Comparison of ENCODE assay signal across 8 mouse cellular contexts in the genomic region with DNA sequence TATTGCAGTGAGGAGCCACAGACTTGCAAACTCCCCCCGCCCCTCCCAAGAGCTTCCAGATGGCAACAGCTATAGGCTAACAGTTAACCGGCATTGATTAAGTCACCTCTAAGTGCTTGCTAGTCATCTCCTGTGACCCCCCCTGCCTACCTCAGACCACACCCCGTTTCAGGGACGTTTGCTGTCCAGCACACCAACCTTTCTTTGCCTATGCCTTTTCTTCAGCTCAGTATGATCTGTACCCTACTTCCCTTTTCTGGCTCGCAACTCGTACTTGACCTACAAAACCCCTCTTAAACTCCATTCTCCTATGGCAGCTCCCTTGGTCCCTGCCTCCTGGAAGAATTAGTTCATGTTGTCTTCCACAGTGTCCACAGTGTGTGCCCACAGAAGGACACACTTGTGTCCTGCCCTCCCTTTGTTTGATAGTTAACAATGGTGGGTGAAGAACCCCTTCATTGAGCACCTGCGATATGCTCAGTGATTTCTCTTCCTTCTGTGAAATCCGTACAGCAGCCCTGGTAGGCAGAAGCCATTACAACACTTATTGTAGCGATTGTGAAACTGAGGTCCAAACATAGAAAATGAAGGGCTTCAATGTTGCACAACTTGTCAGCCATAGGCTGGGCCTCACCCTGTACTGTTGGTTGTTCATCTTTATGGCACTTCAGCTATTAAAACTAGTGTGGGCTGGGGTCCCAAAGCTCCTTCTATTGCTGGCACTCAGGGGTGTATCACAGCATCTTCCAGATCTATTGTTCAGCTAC. TPM values are rescaled to one million over a fixed set of nuclear protein-coding genes. Genes with fewer than 3 reads are reported as not detected.
DNase-seq lines count a peak whose midpoint lies in the region; ATAC-seq and TF ChIP-seq lines count a peak whose summit lies in the region.

No protein-coding gene starts in this region.

- 58% methylated on average over 9 of the region's 9 CpGs for WGBS in kidney, embryonic 15.5 days
- 58% methylated on average over 9 of the region's 9 CpGs for WGBS in embryonic facial prominence, embryonic 14.5 days
- 44% methylated on average over 9 of the region's 9 CpGs for WGBS in lung, postnatal 0 days

- TF ChIP-seq CTCF in G1E (IDR thresholded peaks at IDR 0.05; ENCODE audit: low read depth, low read length): no peak
- no peak for TF ChIP-seq CTCF in lung, postnatal 0 days (IDR thresholded peaks at IDR 0.05)

- peaks cover 24% of the 10 kb centered on the region; the same call in 1 of the 2 replicates for H3K27me3 ChIP-seq in kidney, embryonic 15.5 days
- peaks cover 20% of the 10 kb centered on the region for H3K27me3 ChIP-seq in G1E (ENCODE audit: insufficient read depth, low read length)
- peaks cover 12% of the 10 kb centered on the region for H3K27me3 ChIP-seq in embryonic facial prominence, embryonic 14.5 days (replicated peaks; ENCODE audit: control insufficient read depth, insufficient read depth, low read length)
- H3K27me3 ChIP-seq in lung, postnatal 0 days (replicated peaks; ENCODE audit: insufficient read depth, low read length): peaks cover 5% of the 10 kb centered on the region; the same call in 1 of the 2 replicates

- H3K4me2 ChIP-seq in kidney, embryonic 15.5 days: peak overlapping the region; percentile 43; the same call in 1 of the 2 replicates
- H3K4me2 ChIP-seq in embryonic facial prominence, embryonic 14.5 days (ENCODE audit: low read depth, low read length): peak overlapping the region; percentile 29; the same call in 1 of the 2 replicates
- H3K4me2 ChIP-seq in lung, postnatal 0 days (replicated peaks; ENCODE audit: low read depth, low read length): peak overlapping the region; percentile 12; the same call in 1 of the 2 replicates

- peak; percentile 73 for TF ChIP-seq EP300 in lung, postnatal 0 days (IDR thresholded peaks at IDR 0.05)

- ATAC-seq in kidney, embryonic 15.5 days (replicated peaks; ENCODE audit: low FRiP score): no peak
- ATAC-seq in G1E (ENCODE audit: extremely low read depth, insufficient number of reproducible peaks, low FRiP score, poor library complexity, severe bottlenecking): peak; percentile 24; the same call in 1 of the 2 replicates
- ATAC-seq in embryonic facial prominence, embryonic 14.5 days (ENCODE audit: low read depth): peak; percentile 30; the same call in 1 of the 2 replicates
- peak; percentile 73 for ATAC-seq in lung, postnatal 0 days

- H3K9ac ChIP-seq in kidney, embryonic 15.5 days: no peak overlapping the region
- peak overlapping the region; percentile 9; the same call in 1 of the 2 replicates for H3K9ac ChIP-seq in embryonic facial prominence, embryonic 14.5 days (ENCODE audit: low read depth, low read length)
- H3K9ac ChIP-seq in lung, postnatal 0 days (replicated peaks; ENCODE audit: low read depth): no peak overlapping the region

- H3K36me3 ChIP-seq in kidney, embryonic 15.5 days: no peaks in the 10 kb centered on the region
- H3K36me3 ChIP-seq in G1E (replicated peaks): no peaks in the 10 kb centered on the region
- H3K36me3 ChIP-seq in embryonic facial prominence, embryonic 14.5 days (ENCODE audit: control insufficient read depth, insufficient read depth, low read length): no peaks in the 10 kb centered on the region
- no peaks in the 10 kb centered on the region for H3K36me3 ChIP-seq in lung, postnatal 0 days (ENCODE audit: insufficient read depth, low read length)

- H3K9me3 ChIP-seq in kidney, embryonic 15.5 days (replicated peaks): no peaks in the 10 kb centered on the region
- H3K9me3 ChIP-seq in G1E (replicated peaks): no peaks in the 10 kb centered on the region
- H3K9me3 ChIP-seq in embryonic facial prominence, embryonic 14.5 days (ENCODE audit: control insufficient read depth, low read length): no peaks in the 10 kb centered on the region
- no peaks in the 10 kb centered on the region for H3K9me3 ChIP-seq in lung, postnatal 0 days (ENCODE audit: low read length)

- no peak overlapping the region for H3K4me3 ChIP-seq in kidney, embryonic 15.5 days (replicated peaks)
- H3K4me3 ChIP-seq in G1E (ENCODE audit: low read depth, low read length): peak overlapping the region; percentile 56; the same call in 1 of the 2 replicates
- no peak overlapping the region for H3K4me3 ChIP-seq in embryonic facial prominence, embryonic 14.5 days (ENCODE audit: low read depth, low read length)
- no peak overlapping the region for H3K4me3 ChIP-seq in lung, postnatal 0 days (ENCODE audit: low read depth, low read length)

- DNase-seq in kidney, adult 8-10 months: no peak
- no peak for DNase-seq in G1E (ENCODE audit: low spot score)
- DNase-seq in embryonic facial prominence, embryonic 14.5 days (ENCODE audit: low spot score): no peak
- DNase-seq in lung, postnatal 0 days (ENCODE audit: low spot score): peak; percentile 84
- DNase-seq in ovary, postnatal 36 days (ENCODE audit: low spot score): no peak
- no peak for DNase-seq in cerebellum, adult 8-10 months
- DNase-seq in left cerebral cortex, adult 11 months (ENCODE audit: low spot score): no peak

- no peak overlapping the region for H3K27ac ChIP-seq in kidney, embryonic 15.5 days
- no peak overlapping the region for H3K27ac ChIP-seq in embryonic facial prominence, embryonic 14.5 days (replicated peaks; ENCODE audit: low read depth, low read length)
- peak overlapping the region; percentile 40; the same call in 1 of the 2 replicates for H3K27ac ChIP-seq in lung, postnatal 0 days (ENCODE audit: low read length)

- H3K4me1 ChIP-seq in kidney, embryonic 15.5 days: peaks cover 26% of the 10 kb centered on the region
- peaks cover 71% of the 10 kb centered on the region for H3K4me1 ChIP-seq in G1E (ENCODE audit: insufficient read depth, low read depth, low read length)
- H3K4me1 ChIP-seq in embryonic facial prominence, embryonic 14.5 days (ENCODE audit: control insufficient read depth, insufficient read depth, low read length): no peaks in the 10 kb centered on the region
- H3K4me1 ChIP-seq in lung, postnatal 0 days (ENCODE audit: insufficient read depth, low read depth, low read length): no peaks in the 10 kb centered on the region

RNA-seq across cellular contexts. Expression of gene Tpst2, which starts 10.3 kb away (rescaled TPM):
- 53.4 and 60.0 TPM in 2 replicates for polyA plus RNA-seq in kidney, embryonic 15.5 days (2015; fragmentation: Nextera tagmentation; extraction: Ambion mirVana)
- total RNA-seq in G1E (2014; fragmentation: Nextera tagmentation) (43.7 and 55.7 TPM in 2 replicates), G1E (2017) (32.9 and 37.3 TPM in 2 replicates)
- polyA plus RNA-seq in G1E (2012): 103 and 156 TPM in 2 replicates
- polyA plus RNA-seq in embryonic facial prominence, embryonic 14.5 days (2014; fragmentation: Nextera tagmentation; extraction: Ambion mirVana): 46.9 and 50.6 TPM in 2 replicates
- 96.8 and 106 TPM in 2 replicates for polyA plus RNA-seq in lung, postnatal 0 days (2015; fragmentation: Nextera tagmentation; extraction: Ambion mirVana)

RNA-seq across cellular contexts. Expression of gene Crybb1, which starts 10.6 kb away (rescaled TPM):
- 2.1 and 2.4 TPM in 2 replicates for polyA plus RNA-seq in kidney, embryonic 15.5 days (2015; fragmentation: Nextera tagmentation; extraction: Ambion mirVana)
- not detected in 2 replicates for total RNA-seq in G1E (2014; fragmentation: Nextera tagmentation)
- not detected in 2 replicates for total RNA-seq in G1E (2017)
- polyA plus RNA-seq in G1E (2012): 0.14 TPM in 1 of 2 replicates, not detected in the other
- 1.8 and 3.2 TPM in 2 replicates for polyA plus RNA-seq in embryonic facial prominence, embryonic 14.5 days (2014; fragmentation: Nextera tagmentation; extraction: Ambion mirVana)
- 1.4 and 1.7 TPM in 2 replicates for polyA plus RNA-seq in lung, postnatal 0 days (2015; fragmentation: Nextera tagmentation; extraction: Ambion mirVana)

RNA-seq across cellular contexts. Expression of gene Cryba4, which starts 13.9 kb away (rescaled TPM):
- 0.99 and 1.1 TPM in 2 replicates for polyA plus RNA-seq in kidney, embryonic 15.5 days (2015; fragmentation: Nextera tagmentation; extraction: Ambion mirVana)
- total RNA-seq in G1E (2014; fragmentation: Nextera tagmentation): not detected in 2 replicates
- total RNA-seq in G1E (2017): 0.98 TPM in 1 of 2 replicates, not detected in the other
- polyA plus RNA-seq in G1E (2012): 0.43 and 0.63 TPM in 2 replicates
- 2.7 and 2.8 TPM in 2 replicates for polyA plus RNA-seq in embryonic facial prominence, embryonic 14.5 days (2014; fragmentation: Nextera tagmentation; extraction: Ambion mirVana)
- 0.87 and 1.5 TPM in 2 replicates for polyA plus RNA-seq in lung, postnatal 0 days (2015; fragmentation: Nextera tagmentation; extraction: Ambion mirVana)

RNA-seq across cellular contexts. Expression of gene Tfip11, which starts 60.0 kb away (rescaled TPM):
- 30.5 and 33.8 TPM in 2 replicates for polyA plus RNA-seq in kidney, embryonic 15.5 days (2015; fragmentation: Nextera tagmentation; extraction: Ambion mirVana)
- total RNA-seq in G1E (2014; fragmentation: Nextera tagmentation) (19.4 and 21.7 TPM in 2 replicates), G1E (2017) (14.9 and 19.4 TPM in 2 replicates)
- 54.1 and 58.2 TPM in 2 replicates for polyA plus RNA-seq in G1E (2012)
- polyA plus RNA-seq in embryonic facial prominence, embryonic 14.5 days (2014; fragmentation: Nextera tagmentation; extraction: Ambion mirVana): 23.1 and 23.2 TPM in 2 replicates
- polyA plus RNA-seq in lung, postnatal 0 days (2015; fragmentation: Nextera tagmentation; extraction: Ambion mirVana): 16.0 and 16.7 TPM in 2 replicates
